Mouse (Mus musculus): Measurements from ENCODE around the gene Spo11. TPM values are rescaled to one million over a fixed set of nuclear protein-coding genes. Genes with fewer than 3 reads are reported as not detected.

Gene Spo11
- total RNA-seq, 2 experiments from 2014 or later = not detected

- ATAC-seq (replicated peaks; ENCODE audit: poor library complexity, severe bottlenecking) = no peak
Measured at GRCm38 (mm10) chr2:173027169-173027823, 49.8 kb downstream of the Spo11 start.

DNA sequence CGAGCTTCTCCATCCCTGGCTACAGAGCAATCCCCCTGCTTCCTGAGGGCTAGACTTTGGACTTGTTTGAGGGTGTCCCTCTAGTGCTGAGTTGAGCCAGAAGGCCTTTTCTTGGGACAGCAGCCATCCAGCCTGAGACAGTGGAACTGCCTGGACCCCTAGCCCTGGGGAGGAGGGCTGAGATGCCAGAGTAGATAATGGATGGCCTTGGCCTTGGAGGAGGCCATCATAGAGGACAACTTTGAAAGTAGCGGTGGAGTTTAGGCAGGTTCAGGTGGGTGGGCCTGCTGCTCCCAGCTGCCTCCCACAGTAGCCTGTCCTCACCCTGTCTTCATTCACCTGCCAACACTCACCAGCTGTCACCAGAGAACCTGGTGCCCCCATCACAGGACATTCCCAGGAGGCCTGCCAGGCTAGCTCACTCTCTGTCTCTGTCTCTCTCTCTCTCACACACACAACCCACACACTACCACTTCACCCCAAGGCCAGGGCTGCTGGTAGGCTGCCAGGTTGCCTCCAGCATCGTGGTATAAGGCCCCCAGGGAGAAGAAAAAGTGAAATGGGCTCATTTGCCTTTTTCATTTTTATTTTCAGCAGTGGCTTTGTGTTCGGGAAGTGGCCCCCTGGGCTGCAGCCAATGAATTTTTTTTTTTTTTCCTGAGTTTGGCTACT, 50.5 kb downstream of the Spo11 start:
- ATAC-seq (replicated peaks; ENCODE audit: poor library complexity, severe bottlenecking) = no peak

GRCm38 (mm10) chr2:173028508-173029031, 51.1 kb downstream of the Spo11 start:
- ATAC-seq (replicated peaks; ENCODE audit: poor library complexity, severe bottlenecking) = no peak

DNA sequence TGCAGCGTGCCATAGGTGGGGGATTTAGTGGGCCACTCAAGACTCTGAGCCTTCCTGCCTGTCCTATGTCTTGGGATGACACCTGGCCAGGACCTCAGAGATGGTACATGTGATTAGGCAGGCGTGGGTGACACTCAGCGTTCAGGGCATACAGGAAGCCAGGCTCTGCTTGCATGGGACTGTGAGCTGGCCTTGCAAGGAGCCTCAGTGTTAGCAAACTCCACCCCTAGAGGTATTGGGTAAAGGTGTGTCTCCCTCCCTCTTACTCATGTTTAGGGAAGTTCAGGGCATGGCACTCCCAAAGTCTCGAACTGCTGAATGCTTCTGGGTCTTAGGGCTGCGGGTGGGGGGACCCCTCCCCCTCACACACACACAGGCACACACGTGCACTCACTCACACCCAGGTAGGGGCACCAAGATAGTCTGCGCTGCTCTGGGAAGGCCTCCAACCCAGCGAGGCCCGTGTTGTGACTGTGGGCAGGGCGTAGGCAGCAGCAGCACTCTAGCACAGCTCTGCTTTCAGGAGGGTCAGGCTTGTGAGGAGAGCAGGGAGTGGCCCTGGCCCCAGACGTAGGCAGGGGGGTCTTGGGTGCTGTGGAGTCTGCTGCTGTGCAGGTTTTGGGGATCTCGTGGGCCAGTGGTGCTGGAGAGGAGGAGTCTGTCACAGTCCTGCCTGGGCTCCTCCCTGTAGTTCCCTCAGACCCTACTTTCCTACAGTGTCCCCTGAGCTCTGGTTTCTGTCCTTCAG, 53.3 kb downstream of the Spo11 start:
- ATAC-seq (replicated peaks; ENCODE audit: poor library complexity, severe bottlenecking) = no peak

GRCm38 (mm10) chr2:173033531-173033930, 56.0 kb downstream of the Spo11 start:
- ATAC-seq (replicated peaks; ENCODE audit: poor library complexity, severe bottlenecking) = no peak

DNA sequence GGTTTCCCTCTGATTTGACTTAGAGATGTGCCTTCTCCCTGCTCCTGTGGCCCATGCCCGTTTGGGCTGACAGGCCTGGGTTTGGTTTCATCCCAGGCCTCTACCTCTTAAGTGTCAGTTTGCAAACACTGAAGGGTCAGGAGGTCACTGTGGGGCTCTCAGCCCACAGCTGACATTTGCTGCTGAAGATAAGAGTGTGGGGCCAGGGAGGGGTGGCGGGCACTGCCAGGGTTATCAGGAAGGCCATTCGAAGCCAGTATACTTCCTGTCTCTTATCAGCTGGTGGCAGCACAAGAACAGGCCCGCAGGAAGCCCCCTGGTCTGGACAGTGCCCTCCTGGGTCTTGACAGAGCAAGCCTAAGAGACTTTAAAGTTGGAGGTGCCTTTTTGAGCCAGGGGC, 57.5 kb downstream of the Spo11 start:
- ATAC-seq (replicated peaks; ENCODE audit: poor library complexity, severe bottlenecking) = peak; percentile 33

DNA sequence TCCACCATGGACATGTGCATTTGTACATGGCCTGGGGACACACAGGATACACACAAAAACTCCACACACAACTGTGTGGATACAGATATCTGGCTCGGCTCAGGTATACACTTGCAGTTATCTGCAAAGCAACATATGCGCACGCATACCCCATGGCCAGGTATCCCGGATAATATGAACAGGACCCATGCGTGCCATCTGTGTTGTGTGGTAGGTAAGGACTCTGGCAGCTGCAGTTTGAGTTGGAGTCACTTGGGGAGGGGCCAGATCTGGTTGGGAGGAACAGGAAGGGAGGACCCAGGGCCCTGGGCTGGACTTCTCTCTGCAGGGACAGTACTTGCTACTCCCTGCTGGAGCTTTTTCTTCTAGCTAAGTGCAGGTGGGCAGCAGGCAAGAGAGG, 58.2 kb downstream of the Spo11 start:
- ATAC-seq (replicated peaks; ENCODE audit: poor library complexity, severe bottlenecking) = no peak

GRCm38 (mm10) chr2:173036055-173036454, 58.6 kb downstream of the Spo11 start:
- no peak for ATAC-seq (replicated peaks; ENCODE audit: poor library complexity, severe bottlenecking)

DNA sequence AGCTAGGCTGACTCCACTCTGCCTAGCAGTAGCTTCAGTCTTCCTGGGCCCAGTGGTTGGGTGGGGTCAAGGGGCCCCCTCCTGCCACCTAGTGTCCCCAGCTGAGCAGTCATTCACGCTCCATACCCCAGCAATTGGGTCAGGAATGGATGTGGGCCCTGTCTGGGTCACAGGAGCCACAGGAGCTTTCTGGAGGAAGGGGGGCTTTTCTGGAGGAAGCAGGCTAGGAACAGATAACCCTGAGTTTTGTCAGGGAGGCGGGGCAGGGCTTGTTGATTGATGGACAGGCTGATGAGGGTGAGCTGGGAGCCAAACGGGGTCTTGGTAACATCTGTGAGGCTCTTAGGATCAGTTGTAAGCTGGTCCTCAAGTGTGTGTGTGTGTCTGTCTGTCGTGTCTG, 59.1 kb downstream of the Spo11 start:
- no peak; the same call in 1 of the 2 replicates for ATAC-seq (replicated peaks; ENCODE audit: poor library complexity, severe bottlenecking)

- no peak for ATAC-seq (replicated peaks; ENCODE audit: poor library complexity, severe bottlenecking)
Measured at GRCm38 (mm10) chr2:173037347-173037746, 59.8 kb downstream of the Spo11 start.

GRCm38 (mm10) chr2:173037827-173038607, 60.5 kb downstream of the Spo11 start:
- ATAC-seq (replicated peaks; ENCODE audit: poor library complexity, severe bottlenecking) = no peak

DNA sequence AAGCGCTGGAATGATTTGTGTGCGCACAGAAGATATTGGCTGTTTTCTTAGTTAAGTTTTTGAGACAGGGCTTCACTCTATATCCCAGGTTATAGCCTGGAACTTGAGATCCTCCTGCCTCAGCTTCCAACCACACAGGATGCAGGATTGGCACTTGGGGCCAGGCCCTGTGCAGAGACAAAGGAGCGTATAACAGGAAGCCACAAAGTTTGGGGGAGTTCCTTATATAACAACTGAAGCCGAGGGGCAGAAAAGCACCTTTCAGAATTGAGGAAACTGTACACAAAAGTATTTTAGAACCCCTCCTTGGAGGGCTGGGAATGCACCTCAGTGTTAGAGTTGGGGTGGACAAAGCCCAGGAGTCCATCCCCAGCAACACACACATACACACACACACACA, 61.5 kb downstream of the Spo11 start:
- ATAC-seq (replicated peaks; ENCODE audit: poor library complexity, severe bottlenecking) = no peak

DNA sequence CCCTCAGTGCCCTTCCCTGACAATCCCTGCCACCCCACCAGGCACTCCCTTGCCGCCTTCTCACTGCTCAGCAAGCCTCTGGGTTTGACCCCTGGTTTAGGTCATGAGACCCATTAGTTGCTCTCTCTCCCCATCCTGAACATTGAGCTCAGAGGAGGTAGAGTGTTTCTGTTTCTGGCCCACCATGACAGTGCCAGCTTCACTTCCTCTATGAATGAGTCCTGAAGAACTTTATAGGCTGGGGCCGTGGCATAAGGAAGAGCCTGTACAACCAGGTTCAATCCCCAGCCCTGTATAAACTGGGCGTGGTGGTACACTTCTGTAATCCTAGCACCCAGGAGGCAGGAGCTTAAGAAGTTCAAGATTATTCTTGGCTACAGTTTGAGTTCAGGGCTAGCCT, 63.3 kb downstream of the Spo11 start:
- peak; percentile 66 for ATAC-seq (replicated peaks; ENCODE audit: poor library complexity, severe bottlenecking)

GRCm38 (mm10) chr2:173041242-173041641, 63.7 kb downstream of the Spo11 start:
- ATAC-seq (replicated peaks; ENCODE audit: poor library complexity, severe bottlenecking) = no peak

DNA sequence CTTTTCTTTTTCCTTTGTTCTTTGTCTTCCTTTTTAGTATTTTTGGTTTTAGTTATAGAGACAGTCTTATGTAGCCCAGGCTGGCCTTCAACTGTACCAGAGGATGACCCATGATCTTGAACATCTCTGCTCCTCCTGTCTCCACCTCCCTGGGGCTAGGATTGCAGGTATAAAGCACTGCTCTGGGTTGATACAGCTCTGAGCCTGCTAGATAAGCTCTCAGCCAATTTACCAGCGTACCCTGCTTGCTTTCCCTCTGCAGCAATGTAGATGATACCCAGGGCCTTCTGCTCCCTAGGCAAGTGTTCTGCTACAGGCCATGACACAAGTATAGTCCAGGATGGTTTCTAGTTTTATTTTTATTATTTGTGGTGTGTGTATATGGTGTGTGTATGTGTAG, 64.4 kb downstream of the Spo11 start:
- no peak for ATAC-seq (replicated peaks; ENCODE audit: poor library complexity, severe bottlenecking)

- no peak for ATAC-seq (replicated peaks; ENCODE audit: poor library complexity, severe bottlenecking)
Measured at GRCm38 (mm10) chr2:173042504-173043162, 65.1 kb downstream of the Spo11 start.
